Mouse (Mus musculus): ENCODE results near the gene Nomo1. TPM values are rescaled to one million over a fixed set of nuclear protein-coding genes. Genes with fewer than 3 reads are reported as not detected.

Nomo1 gene
- polyA plus RNA-seq, 1 experiment from 2014 or later, result 80.4 TPM

DNA sequence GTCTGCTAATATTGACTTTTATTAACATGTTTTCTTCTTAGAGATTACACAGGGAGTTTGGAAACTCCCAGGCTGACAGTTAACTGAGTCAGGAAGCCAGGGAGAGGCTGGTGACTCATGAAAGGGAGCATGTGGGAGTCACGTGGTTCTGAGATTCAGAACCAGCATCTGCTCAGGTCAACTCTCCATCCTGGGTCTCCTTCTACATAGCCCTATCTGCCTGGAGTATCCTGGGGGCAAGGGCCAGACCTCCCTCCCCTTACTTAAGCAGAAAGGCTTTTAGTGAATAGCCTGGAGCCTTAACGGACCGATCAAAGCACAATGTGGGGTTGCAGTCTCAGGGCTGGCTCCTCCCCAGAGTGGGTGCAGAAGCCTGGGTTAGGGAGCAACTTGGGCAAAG, 97.8 kb downstream of the Nomo1 start:
- no peaks in the 10 kb centered on the region for H3K27me3 ChIP-seq (replicated peaks)
- 40% methylated on average over 3 of the region's 3 CpGs for WGBS
- no peak overlapping the region for H3K9ac ChIP-seq
- no peak overlapping the region for H3K4me2 ChIP-seq (replicated peaks)
- ATAC-seq, result peak; percentile 48; the same call in 1 of the 2 replicates
- H3K9me3 ChIP-seq, result no peaks in the 10 kb centered on the region
- no peak overlapping the region for H3K27ac ChIP-seq
- H3K36me3 ChIP-seq, result no peaks in the 10 kb centered on the region
- H3K4me1 ChIP-seq (replicated peaks), result peaks cover 2% of the 10 kb centered on the region; the same call in 1 of the 2 replicates
- H3K4me3 ChIP-seq (replicated peaks), result no peak overlapping the region

DNA sequence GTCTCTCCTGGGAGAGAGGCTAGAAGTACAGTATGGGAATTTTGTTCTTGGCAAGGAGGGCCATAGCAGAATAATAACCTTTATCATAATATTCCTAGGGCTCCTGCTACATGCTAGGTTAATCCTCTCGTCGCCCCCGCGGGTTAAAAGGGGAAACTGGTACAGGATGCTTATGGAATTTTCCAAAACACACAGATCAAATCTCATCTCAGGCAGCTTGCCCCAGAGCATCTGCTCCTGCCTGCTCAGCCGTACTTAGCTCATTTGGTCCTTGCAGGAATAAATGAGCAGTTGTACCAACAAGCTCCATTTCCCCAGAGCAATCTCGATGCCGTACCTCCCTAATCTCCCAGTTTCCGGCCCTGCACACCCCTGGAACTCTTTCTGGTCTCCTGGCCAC, 98.3 kb downstream of the Nomo1 start:
- H3K9me3 ChIP-seq, result no peaks in the 10 kb centered on the region
- no peak overlapping the region for H3K27ac ChIP-seq
- 71% methylated on average over 8 of the region's 8 CpGs for WGBS
- H3K9ac ChIP-seq, result no peak overlapping the region
- H3K27me3 ChIP-seq (replicated peaks), result no peaks in the 10 kb centered on the region
- H3K36me3 ChIP-seq, result no peaks in the 10 kb centered on the region
- no peak for ATAC-seq
- H3K4me3 ChIP-seq (replicated peaks), result no peak overlapping the region
- H3K4me1 ChIP-seq (replicated peaks), result peaks cover 2% of the 10 kb centered on the region; the same call in 1 of the 2 replicates
- H3K4me2 ChIP-seq (replicated peaks), result no peak overlapping the region

DNA sequence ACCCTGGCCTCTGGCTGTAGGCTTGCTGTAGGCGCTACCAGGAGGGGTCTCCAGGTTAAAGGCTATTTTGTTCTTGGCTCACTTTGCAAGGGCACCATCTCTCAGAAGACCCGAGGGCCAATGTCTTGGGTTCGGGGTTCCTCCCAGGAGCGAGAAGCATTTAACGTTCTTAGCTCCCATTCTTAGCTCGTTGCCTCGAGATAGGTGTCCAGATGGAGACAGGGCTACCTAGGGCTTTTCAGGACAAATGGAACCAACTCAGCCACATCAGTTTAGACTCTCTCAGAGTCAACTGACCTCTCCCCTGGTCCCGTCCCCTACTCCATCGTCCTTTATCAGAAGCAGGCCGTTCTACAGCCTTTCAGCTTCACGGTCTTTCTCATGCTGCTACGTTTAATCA, 98.7 kb downstream of the Nomo1 start:
- Histone ChIP-seq H3K27ac (no peak overlapping the region), H3K27me3 (replicated peaks) (no peaks in the 10 kb centered on the region), H3K36me3 (no peaks in the 10 kb centered on the region), H3K9me3 (no peaks in the 10 kb centered on the region), H3K4me3 (replicated peaks) (no peak overlapping the region), H3K4me1 (replicated peaks) (peaks cover 2% of the 10 kb centered on the region; the same call in 1 of the 2 replicates), H3K4me2 (replicated peaks) (no peak overlapping the region), H3K9ac (no peak overlapping the region)
- 87% methylated on average over 12 of the region's 12 CpGs for WGBS
- no peak for ATAC-seq

Other genes starting within 250 kb of the Nomo1 start
- 0.43 and 0.90 TPM in 2 replicates for gene Lmtk3, start 250.0 kb upstream of the Nomo1 start, polyA plus RNA-seq (2015; fragmentation: Nextera tagmentation; extraction: Ambion mirVana)
- gene Sult2b1, start 249.0 kb upstream of the Nomo1 start, polyA plus RNA-seq (2015; fragmentation: Nextera tagmentation; extraction: Ambion mirVana), result 2.8 and 2.9 TPM in 2 replicates
- gene Cyth2, start 219.1 kb upstream of the Nomo1 start, polyA plus RNA-seq (2015; fragmentation: Nextera tagmentation; extraction: Ambion mirVana), result 89.0 and 92.0 TPM in 2 replicates
- gene Kcnj14, start 208.9 kb upstream of the Nomo1 start, polyA plus RNA-seq (2015; fragmentation: Nextera tagmentation; extraction: Ambion mirVana), result 0.88 and 1.0 TPM in 2 replicates
- gene Grwd1, start 202.8 kb upstream of the Nomo1 start, polyA plus RNA-seq (2015; fragmentation: Nextera tagmentation; extraction: Ambion mirVana), result 67.1 and 71.3 TPM in 2 replicates
- gene Kdelr1, start 160.9 kb upstream of the Nomo1 start, polyA plus RNA-seq (2015; fragmentation: Nextera tagmentation; extraction: Ambion mirVana), result 70.8 and 74.5 TPM in 2 replicates
- gene Grin2d, start 155.3 kb upstream of the Nomo1 start, polyA plus RNA-seq (2015; fragmentation: Nextera tagmentation; extraction: Ambion mirVana), result 0.49 and 0.51 TPM in 2 replicates
- gene Syngr4, start 137.0 kb upstream of the Nomo1 start, polyA plus RNA-seq (2015; fragmentation: Nextera tagmentation; extraction: Ambion mirVana), result 0.85 and 1.00 TPM in 2 replicates
- gene Tmem143, start 136.8 kb upstream of the Nomo1 start, polyA plus RNA-seq (2015; fragmentation: Nextera tagmentation; extraction: Ambion mirVana), result 5.8 and 7.0 TPM in 2 replicates
- 141 and 168 TPM in 2 replicates for gene Emp3, start 112.3 kb upstream of the Nomo1 start, polyA plus RNA-seq (2015; fragmentation: Nextera tagmentation; extraction: Ambion mirVana)
- gene Ccdc114, start 109.6 kb upstream of the Nomo1 start, polyA plus RNA-seq (2015; fragmentation: Nextera tagmentation; extraction: Ambion mirVana), result 4.3 and 4.5 TPM in 2 replicates
- 3.2 and 3.3 TPM in 2 replicates for gene Abcc6, start 3.4 kb upstream of the Nomo1 start, polyA plus RNA-seq (2015; fragmentation: Nextera tagmentation; extraction: Ambion mirVana)
- 0.77 and 0.91 TPM in 2 replicates for gene Kcnj11, start 67.1 kb downstream of the Nomo1 start, polyA plus RNA-seq (2015; fragmentation: Nextera tagmentation; extraction: Ambion mirVana)
- gene Abcc8, start 146.3 kb downstream of the Nomo1 start, polyA plus RNA-seq (2015; fragmentation: Nextera tagmentation; extraction: Ambion mirVana), result 7.6 and 8.1 TPM in 2 replicates
- 64.2 and 66.5 TPM in 2 replicates for gene Ush1c, start 204.8 kb downstream of the Nomo1 start, polyA plus RNA-seq (2015; fragmentation: Nextera tagmentation; extraction: Ambion mirVana)
- 0.08 TPM in 2 replicates for gene Otog, start 207.3 kb downstream of the Nomo1 start, polyA plus RNA-seq (2015; fragmentation: Nextera tagmentation; extraction: Ambion mirVana)

Measured in intestine, embryonic 15.5 days (tissue).